Mouse (Mus musculus) stomach, embryonic 15.5 days (tissue): Measurements from ENCODE around the gene Pelo. TPM values are rescaled to one million over a fixed set of nuclear protein-coding genes. Genes with fewer than 3 reads are reported as not detected.

Experiments used
- ATAC-seq: fragments of 200-750 bp; cut with Nextera tagmentation; 2 replicates; pipeline ENCODE4 v1.8.0; 2017; ENCODE audit warnings: low read depth, moderate number of reproducible peaks, moderate TSS enrichment; ENCODE audit not compliant: insufficient read depth, low FRiP score
- H3K27ac ChIP-seq: fragments of 300-500 bp; sonication (generic); 2 replicates; pipeline ENCODE4 v1.5.1; 2015; ENCODE audit warnings: mild to moderate bottlenecking, inconsistent platforms
- H3K27me3 ChIP-seq: fragments of 300-500 bp; sonication (generic); replicated peaks from 2 replicates; pipeline ENCODE4 v1.6.1; 2015; ENCODE audit warnings: inconsistent platforms
- H3K36me3 ChIP-seq: fragments of 300-500 bp; sonication (generic); 2 replicates; pipeline ENCODE4 v1.6.1; 2015; ENCODE audit warnings: inconsistent platforms
- H3K4me1 ChIP-seq: fragments of 300-500 bp; sonication (generic); 2 replicates; pipeline ENCODE4 v1.6.1; 2015; ENCODE audit warnings: inconsistent platforms
- H3K4me2 ChIP-seq: fragments of 300-500 bp; sonication (generic); 2 replicates; pipeline ENCODE4 v1.6.1; 2015; ENCODE audit warnings: mild to moderate bottlenecking, inconsistent platforms
- H3K4me3 ChIP-seq: fragments of 300-500 bp; sonication (generic); replicated peaks from 2 replicates; pipeline ENCODE4 v1.5.1; 2015; ENCODE audit warnings: inconsistent platforms
- H3K9ac ChIP-seq: fragments of 300-500 bp; sonication (generic); 2 replicates; pipeline ENCODE4 v1.6.1; 2015; ENCODE audit warnings: inconsistent platforms
- H3K9me3 ChIP-seq: fragments of 300-500 bp; sonication (generic); 2 replicates; pipeline ENCODE4 v1.6.1; 2016; ENCODE audit warnings: inconsistent platforms
- WGBS: fragments of 180-500 bp; shearing (Covaris S2); methylation state at CpG from one replicate; pipeline ENCODE4 v1.1.7; 2015; 5-methylcytosine and 5-hydroxymethylcytosine counted together
- polyA plus RNA-seq: library from polyadenylated mRNA; unstranded; fragments of >200 nt; fragmentation: Nextera tagmentation; extraction: Ambion mirVana; gene quantifications from 2 replicates; pipeline ENCODE4 v1.2.1, GENCODE M21; 2015

Gene Pelo
- 5.1 and 5.5 TPM in 2 replicates for polyA plus RNA-seq

DNA sequence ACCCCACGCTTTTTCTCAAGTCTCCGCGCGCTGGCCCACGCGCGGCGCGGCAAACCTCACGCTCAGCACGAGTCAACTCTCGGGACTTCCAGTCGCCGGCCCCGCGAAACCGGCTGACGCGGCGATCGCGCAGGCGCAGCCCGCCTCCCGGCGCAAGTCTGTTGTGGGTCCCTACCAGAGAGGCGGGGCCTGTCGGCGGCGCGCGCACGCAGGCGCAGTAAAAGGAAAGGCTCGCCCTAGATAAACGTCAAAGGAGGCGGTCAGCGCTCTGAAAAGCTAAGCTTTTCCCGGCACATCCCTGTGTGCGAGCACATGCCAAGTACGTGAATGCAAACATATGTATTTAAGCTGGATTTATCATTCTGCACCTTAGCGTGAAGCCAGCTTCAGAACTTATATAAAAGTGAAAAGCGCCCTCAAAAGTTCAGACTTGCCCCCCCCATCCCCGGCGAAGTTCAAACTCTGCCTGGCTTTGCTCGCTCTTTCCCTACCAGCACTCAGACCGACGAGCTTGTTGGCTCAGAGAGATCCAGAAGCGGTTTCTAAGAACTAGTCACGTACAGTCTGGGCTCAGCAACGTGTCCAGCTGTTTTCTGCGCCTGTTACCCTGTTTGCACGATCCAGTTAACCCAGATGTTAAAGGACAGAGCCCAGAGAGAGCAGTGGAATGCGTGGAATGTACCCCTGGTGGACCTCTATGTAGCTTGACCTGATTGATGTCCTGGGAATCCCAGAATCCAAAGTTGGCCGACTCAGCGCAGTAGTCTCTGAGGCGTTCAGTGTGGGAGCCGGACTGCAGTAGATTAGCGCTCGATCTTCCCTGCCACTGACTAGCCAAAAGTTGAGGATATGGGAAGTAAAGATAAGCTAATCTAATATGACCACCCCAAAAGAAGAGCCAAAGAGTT, at the start of gene Pelo:
Pelo (minus strand) TSS at position 118 of the 908 bp plus-strand sequence.
- peak within 1 kb of the TSS; percentile 65 for H3K4me3 ChIP-seq
- peak within 1 kb of the TSS; percentile 89 for H3K4me2 ChIP-seq
- H3K9ac ChIP-seq: peak within 1 kb of the TSS; percentile 69
- H3K9me3 ChIP-seq: no peaks in the 10 kb centered on the region
- H3K36me3 ChIP-seq: no peaks in the 10 kb centered on the region; the same call in 1 of the 2 replicates
- no peaks in the 10 kb centered on the region for H3K27me3 ChIP-seq
- peaks cover 15% of the 10 kb centered on the region for H3K4me1 ChIP-seq
- ATAC-seq: peak; percentile 94
- under 1% methylated on average over 60 of the region's 60 CpGs for WGBS
- peak within 1 kb of the TSS; percentile 94 for H3K27ac ChIP-seq

DNA sequence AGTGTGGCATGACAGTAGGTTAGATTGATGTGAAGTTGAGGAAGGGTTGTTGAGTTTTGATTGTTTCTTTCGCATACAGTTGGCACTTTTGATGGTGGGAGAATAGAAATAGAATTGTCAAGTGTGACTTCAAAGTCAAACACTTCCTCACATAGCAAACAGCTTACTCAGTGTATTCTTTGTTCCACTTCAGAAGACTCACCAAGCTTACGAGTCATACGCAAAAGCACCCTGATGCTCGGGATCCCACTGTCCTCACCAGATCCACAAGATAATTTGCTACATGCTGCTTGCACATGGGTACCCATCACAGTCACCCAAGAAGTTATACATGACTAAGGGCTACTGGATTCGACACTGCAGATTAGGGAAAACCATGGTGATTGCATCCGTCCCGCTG, 48.5 kb upstream of the Pelo start:
- Histone ChIP-seq H3K9ac (no peak overlapping the region), H3K4me3 (no peak overlapping the region), H3K36me3 (no peaks in the 10 kb centered on the region), H3K27ac (no peak overlapping the region), H3K4me2 (no peak overlapping the region), H3K27me3 (no peaks in the 10 kb centered on the region), H3K9me3 (no peaks in the 10 kb centered on the region), H3K4me1 (no peaks in the 10 kb centered on the region)
- ATAC-seq: no peak
- 87% methylated on average over 7 of the region's 7 CpGs for WGBS

DNA sequence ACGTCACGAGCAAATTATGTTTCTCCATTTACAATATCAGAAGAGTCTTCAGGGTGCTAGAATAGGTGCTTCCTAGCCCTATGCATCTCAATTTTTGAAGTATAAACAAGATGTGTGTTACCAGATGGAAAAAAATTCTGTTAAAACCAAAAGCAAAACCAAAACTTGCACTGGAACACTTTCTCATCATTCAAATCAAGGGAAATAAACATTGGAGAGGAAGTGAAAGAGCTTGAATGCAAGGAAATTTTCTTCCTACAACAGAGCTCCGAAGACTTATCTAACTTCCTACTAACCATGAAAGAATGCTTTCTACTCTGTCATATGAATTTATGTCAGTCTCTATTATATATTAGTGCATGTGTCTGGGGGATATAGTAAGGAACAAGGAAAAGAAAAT, 46.8 kb upstream of the Pelo start:
- Histone ChIP-seq H3K9me3 (no peaks in the 10 kb centered on the region), H3K36me3 (no peaks in the 10 kb centered on the region), H3K9ac (no peak overlapping the region), H3K27ac (no peak overlapping the region), H3K4me1 (no peaks in the 10 kb centered on the region), H3K4me3 (no peak overlapping the region), H3K4me2 (no peak overlapping the region), H3K27me3 (no peaks in the 10 kb centered on the region)
- ATAC-seq: no peak
- 66% methylated on average over 3 of the region's 3 CpGs for WGBS

DNA sequence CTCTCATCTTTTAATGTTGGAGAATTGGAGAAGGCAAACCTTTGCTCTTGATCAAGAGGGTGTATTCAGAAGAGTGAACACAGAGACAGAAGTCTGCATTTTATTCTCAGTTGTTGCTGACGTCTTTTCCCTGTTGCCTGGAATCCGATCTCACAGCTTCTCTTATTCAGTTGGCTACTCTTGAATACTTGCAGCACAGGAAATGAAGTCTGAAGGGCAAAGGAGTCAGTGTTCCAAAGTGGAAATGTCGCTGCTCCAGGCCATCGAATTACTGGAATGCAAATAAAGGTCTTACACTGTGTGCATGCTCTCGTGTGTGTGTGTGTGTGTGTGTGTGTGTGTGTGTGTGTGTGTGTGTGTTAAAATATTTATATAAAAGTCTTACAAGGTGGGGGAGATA, 42.4 kb upstream of the Pelo start:
- H3K4me2 ChIP-seq: no peak overlapping the region
- H3K27me3 ChIP-seq: no peaks in the 10 kb centered on the region
- H3K4me3 ChIP-seq: no peak overlapping the region
- no peak overlapping the region for H3K27ac ChIP-seq
- no peaks in the 10 kb centered on the region for H3K4me1 ChIP-seq
- H3K36me3 ChIP-seq: no peaks in the 10 kb centered on the region
- H3K9ac ChIP-seq: no peak overlapping the region
- WGBS: 26% methylated on average over 5 of the region's 5 CpGs
- ATAC-seq: no peak
- H3K9me3 ChIP-seq: no peaks in the 10 kb centered on the region

DNA sequence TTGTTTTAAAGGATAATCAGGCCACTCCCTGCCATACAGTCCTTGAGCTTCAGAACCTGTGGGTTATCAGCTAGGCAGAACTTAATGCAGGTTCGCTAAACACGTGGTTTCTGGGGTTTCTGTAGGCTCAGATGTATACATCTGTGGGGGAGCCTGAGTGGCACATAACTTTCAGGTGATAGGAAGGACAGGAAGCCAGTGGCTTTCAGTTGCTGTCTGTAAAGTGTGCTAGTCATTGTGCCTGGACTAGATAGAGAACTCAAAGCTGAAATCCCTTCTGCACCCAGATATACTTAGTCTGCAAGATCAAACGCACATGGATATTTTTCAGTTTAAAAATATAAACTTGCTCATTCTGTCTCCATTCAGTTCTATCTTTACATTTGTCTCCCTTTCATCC, 41.4 kb upstream of the Pelo start:
- Histone ChIP-seq H3K4me2 (no peak overlapping the region), H3K4me3 (no peak overlapping the region), H3K27me3 (no peaks in the 10 kb centered on the region), H3K27ac (no peak overlapping the region), H3K9me3 (no peaks in the 10 kb centered on the region), H3K36me3 (no peaks in the 10 kb centered on the region), H3K4me1 (no peaks in the 10 kb centered on the region), H3K9ac (no peak overlapping the region)
- 53% methylated on average over 3 of the region's 3 CpGs for WGBS
- ATAC-seq: no peak

DNA sequence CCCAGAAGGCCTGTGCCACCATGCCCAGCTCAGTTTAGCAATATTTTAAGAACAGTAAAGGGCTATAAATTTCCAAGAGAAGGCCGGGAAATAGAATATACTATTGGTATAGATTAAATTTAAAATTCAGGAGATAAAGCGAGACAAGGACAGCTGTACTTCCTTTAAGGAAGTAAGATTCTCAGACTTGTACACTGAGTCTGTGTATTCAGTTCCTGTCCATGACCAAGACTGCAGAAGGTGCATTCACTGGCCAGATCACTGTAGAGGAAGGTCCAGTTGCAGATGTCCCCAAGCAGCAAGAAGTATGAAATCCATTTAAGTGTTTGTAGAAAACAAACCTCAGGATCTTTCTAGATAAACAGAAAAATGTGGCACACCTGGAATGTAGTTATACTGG, 40.0 kb upstream of the Pelo start:
- H3K4me3 ChIP-seq: no peak overlapping the region
- no peak overlapping the region for H3K27ac ChIP-seq
- ATAC-seq: no peak
- no peak overlapping the region for H3K9ac ChIP-seq
- H3K36me3 ChIP-seq: no peaks in the 10 kb centered on the region
- H3K4me2 ChIP-seq: no peak overlapping the region
- H3K9me3 ChIP-seq: no peaks in the 10 kb centered on the region
- no peaks in the 10 kb centered on the region for H3K4me1 ChIP-seq
- 79% methylated on average over 2 of the region's 2 CpGs for WGBS
- H3K27me3 ChIP-seq: no peaks in the 10 kb centered on the region

DNA sequence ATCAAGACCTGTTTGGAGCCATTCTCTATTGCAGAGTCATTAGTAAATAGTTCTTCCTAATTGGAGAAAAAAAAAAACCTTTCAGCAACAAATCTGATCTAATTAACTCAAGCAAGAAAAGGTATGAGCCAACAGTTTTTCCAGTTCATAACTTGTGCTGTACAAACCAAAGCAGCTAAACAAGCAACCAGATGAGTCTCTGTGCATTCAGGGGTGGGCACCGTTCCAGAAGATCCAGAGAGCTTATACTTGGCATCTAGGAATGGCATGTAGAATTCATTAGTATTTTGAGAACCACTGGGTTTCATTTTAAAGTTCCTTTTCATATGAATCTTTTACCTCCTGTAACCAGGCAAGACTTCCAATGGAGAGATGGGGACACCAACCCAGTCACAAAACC, 37.8 kb upstream of the Pelo start:
- H3K4me2 ChIP-seq: no peak overlapping the region
- no peak overlapping the region for H3K27ac ChIP-seq
- no peaks in the 10 kb centered on the region for H3K27me3 ChIP-seq
- no peak for ATAC-seq
- no peak overlapping the region for H3K4me3 ChIP-seq
- no peak overlapping the region for H3K9ac ChIP-seq
- H3K9me3 ChIP-seq: no peaks in the 10 kb centered on the region
- WGBS: 90% methylated on average over 1 of the region's 1 CpGs
- no peaks in the 10 kb centered on the region for H3K36me3 ChIP-seq
- H3K4me1 ChIP-seq: no peaks in the 10 kb centered on the region

DNA sequence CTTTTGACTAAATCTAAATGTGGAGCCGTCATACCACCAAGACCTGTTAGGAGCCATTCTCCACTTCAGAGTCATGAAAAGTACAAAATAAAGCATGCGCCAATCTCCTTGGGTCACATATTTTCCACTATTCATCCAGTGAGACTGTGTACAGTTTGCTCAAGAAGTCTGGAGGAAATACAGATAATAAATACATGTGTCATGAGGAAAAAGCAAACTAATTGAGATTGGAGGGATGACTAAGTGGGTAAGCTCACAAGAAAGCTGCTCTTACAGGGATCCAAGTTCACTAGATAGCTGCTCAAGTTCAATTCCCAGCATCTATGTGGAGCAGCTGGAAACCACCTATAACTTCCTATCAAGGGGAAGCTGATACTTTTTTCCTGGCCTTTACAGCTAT, 36.5 kb upstream of the Pelo start:
- no peak for ATAC-seq
- 90% methylated on average over 2 of the region's 2 CpGs for WGBS

DNA sequence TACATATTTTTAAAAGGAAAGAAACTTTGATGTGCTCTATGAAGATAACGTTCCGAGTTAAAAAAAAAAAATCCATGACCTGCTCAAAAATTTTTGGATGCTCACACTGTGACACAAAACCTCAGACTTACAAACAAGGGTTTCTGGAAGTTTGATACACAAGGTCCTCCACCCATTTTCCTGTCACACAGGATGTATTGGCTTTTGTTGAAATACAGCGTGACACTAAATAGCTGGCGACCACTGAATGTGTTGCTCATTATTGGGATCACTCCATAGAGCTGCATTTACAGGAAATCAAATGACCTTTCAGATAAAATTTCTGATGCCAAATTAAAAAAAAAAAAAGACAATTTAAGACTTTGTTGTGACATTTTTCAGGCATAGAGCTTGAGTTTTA, 35.1 kb upstream of the Pelo start:
- Histone ChIP-seq H3K4me3 (no peak overlapping the region), H3K36me3 (no peaks in the 10 kb centered on the region), H3K4me1 (no peaks in the 10 kb centered on the region), H3K4me2 (no peak overlapping the region), H3K27me3 (no peaks in the 10 kb centered on the region), H3K27ac (no peak overlapping the region), H3K9me3 (no peaks in the 10 kb centered on the region), H3K9ac (no peak overlapping the region)
- WGBS: 87% methylated on average over 4 of the region's 4 CpGs
- no peak for ATAC-seq

More for the DNA sequence above, 36.5 kb upstream of the Pelo start:
- H3K4me1 ChIP-seq: no peaks in the 10 kb centered on the region
- H3K27ac ChIP-seq: no peak overlapping the region
- H3K4me3 ChIP-seq: no peak overlapping the region
- no peaks in the 10 kb centered on the region for H3K36me3 ChIP-seq
- no peaks in the 10 kb centered on the region for H3K9me3 ChIP-seq
- H3K4me2 ChIP-seq: no peak overlapping the region
- H3K27me3 ChIP-seq: no peaks in the 10 kb centered on the region
- H3K9ac ChIP-seq: no peak overlapping the region

DNA sequence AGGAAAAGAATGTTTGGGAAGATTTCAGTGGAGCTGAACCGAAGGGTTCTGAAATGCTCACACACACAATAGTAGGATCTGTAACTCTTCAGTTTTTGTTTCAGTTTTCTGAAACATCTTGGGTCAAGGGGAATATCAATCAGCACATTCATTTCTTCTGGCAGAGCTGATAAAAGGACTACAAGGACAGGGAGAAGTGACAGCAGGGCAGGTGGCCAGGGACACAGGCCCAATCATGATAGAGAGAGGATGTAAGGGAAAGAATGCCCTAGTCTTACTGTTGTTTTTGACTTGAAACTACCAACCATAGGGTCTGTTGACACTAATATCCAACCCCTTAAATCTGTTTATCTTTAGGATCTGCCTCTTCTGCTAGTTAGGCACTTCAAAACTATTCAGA, 34.5 kb upstream of the Pelo start:
- 61% methylated on average over 1 of the region's 1 CpGs for WGBS
- Histone ChIP-seq H3K27ac (no peak overlapping the region), H3K4me1 (no peaks in the 10 kb centered on the region), H3K27me3 (no peaks in the 10 kb centered on the region), H3K9ac (no peak overlapping the region), H3K36me3 (no peaks in the 10 kb centered on the region), H3K4me2 (no peak overlapping the region), H3K4me3 (no peak overlapping the region), H3K9me3 (no peaks in the 10 kb centered on the region)
- no peak for ATAC-seq

DNA sequence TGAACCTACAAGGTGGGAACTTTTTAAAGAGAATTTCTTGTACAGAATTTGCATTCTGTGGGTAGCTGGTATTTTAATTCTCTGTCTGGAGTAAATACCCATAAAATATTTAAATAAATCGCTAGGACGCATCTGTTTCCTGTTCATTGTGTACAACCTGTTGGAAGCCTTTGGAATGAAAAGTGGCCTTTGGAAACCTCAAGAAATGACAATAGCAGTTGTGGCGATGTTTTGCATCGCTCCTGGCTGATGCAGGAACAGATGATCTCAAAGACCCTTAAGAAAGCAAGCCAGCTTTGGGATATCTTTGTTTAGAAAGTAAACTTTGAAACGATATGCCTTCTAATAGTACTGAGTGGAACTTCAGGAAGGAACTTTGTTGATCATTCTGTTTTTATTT, 28.8 kb upstream of the Pelo start:
- Histone ChIP-seq H3K9me3 (no peaks in the 10 kb centered on the region), H3K4me3 (no peak overlapping the region), H3K9ac (no peak overlapping the region), H3K36me3 (no peaks in the 10 kb centered on the region), H3K4me2 (no peak overlapping the region), H3K4me1 (no peaks in the 10 kb centered on the region), H3K27ac (no peak overlapping the region), H3K27me3 (no peaks in the 10 kb centered on the region)
- no peak for ATAC-seq
- 74% methylated on average over 5 of the region's 5 CpGs for WGBS

DNA sequence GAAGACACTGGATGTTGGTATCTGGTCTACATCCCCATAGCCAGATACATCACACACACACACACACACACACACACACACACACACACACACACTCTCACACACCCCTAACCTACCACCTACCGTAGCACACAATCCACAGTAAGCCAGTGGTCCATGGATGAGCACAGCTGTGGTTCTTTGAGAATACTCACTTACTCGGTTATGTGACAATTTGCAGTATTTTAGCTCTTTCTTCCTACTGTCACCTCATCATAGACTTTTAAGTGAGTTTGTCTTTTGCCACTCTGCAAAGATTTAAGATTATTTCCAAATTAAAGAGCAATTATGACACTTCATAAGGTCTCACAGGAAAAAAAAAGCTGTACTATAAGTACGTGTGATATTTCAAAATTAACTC, 28.2 kb upstream of the Pelo start:
- 79% methylated on average over 3 of the region's 3 CpGs for WGBS
- H3K4me2 ChIP-seq: no peak overlapping the region
- no peaks in the 10 kb centered on the region for H3K36me3 ChIP-seq
- H3K4me3 ChIP-seq: no peak overlapping the region
- H3K4me1 ChIP-seq: no peaks in the 10 kb centered on the region
- H3K9ac ChIP-seq: no peak overlapping the region
- H3K27me3 ChIP-seq: no peaks in the 10 kb centered on the region
- no peak overlapping the region for H3K27ac ChIP-seq
- ATAC-seq: no peak
- no peaks in the 10 kb centered on the region for H3K9me3 ChIP-seq
